Mouse (Mus musculus) layer of hippocampus, adult 11-12 months (tissue): ENCODE measurements around the gene Tfe3.
A peak's percentile ranks its signal among the peaks of the same experiment; 100 is the strongest.

Experiments
- DNase-seq: peaks from one replicate; pipeline ENCODE4 v3.0.0; 2022; ENCODE audit warnings: low spot score

Tfe3 gene

GRCm38 (mm10) chrX:7821865-7822779 lies 59.8 kb downstream of the Tfe3 start, which contains the start of gene Kcnd1:
Kcnd1 (plus strand) TSS chrX:7822289.
- DNase-seq = peak; percentile 40
